Mouse (Mus musculus) heart, postnatal 25 days (tissue): ENCODE data around the gene Ndrg3. TPM values are rescaled to one million over a fixed set of nuclear protein-coding genes. Genes with fewer than 3 reads are reported as not detected.

Experiments
- DNase-seq: peaks from one replicate; pipeline ENCODE4 v3.0.0; 2022; ENCODE audit warnings: low spot score
- intact Hi-C: fragments of 180-260 bp; cut with DNase I; formaldehyde crosslinking; loops from one replicate; pipeline ENCODE4 v1.15.1; 2025
- total RNA-seq, 2 experiments: library from RNA; stranded (reverse); gene quantifications; 2 replicates each; pipeline ENCODE4 v1.2.3; 2021

Gene Ndrg3
- total RNA-seq, 2 experiments from 2014 or later = 19.6 to 20.4 TPM

DNA sequence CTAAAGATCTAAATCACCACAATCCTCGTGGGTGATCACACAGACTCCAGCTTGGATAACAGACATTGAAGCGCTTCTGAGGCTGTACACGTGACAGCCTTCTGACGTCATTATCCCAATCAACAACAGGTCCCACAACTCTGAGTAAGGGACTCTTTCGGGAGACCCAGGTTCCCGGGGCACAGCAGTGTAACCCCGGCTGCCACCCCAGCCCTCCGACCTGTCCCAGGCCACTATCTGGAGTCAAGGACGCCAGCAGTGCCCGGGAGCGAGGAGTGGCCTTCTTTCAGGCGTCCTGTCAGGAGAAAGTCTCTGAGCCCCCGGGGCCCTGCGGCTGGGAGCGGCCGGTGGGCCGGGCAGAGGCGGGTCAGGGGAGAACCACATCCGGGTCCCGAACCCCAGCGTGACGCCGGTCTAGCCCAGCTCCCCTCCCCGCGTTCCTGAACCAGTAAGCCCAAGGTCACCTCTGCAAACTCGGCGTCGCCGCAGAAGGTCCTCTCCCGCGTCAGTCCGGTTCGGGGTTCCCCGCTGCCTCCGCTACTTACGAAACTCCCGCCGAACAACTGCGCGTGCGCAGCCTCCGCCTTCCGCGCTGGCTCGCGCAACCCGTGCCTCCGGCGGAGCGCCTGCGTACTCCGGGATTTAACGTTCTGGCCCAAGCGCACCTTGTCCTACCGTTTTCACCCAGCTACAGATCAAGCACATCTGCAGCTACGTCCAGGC is 14.8 kb upstream of the Ndrg3 start, which contains the start of gene Dsn1:
TSS of gene Dsn1 (minus strand) at position 644 of the 723 bp plus-strand sequence.
- peak; percentile 74 for DNase-seq
- intact Hi-C loops = no loop called here

DNA sequence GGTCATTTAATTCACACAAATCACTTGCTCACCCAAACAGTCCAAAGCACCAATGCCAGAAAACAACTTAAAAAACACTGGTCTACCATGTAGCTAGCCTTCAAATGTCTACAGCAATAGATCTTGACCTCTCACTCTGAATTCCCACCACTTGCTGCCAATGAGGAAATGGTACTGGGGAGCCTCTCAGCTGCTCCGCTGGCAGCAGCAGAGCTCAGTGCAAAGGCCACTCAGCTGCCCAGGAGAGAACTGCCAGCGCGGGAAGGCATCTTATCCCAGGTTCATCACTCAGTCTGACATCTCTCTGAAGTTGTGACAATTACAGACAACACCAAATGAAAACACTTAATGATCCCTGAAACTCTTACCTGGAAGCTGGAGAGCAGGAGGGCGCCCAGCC is 10.5 kb upstream of the Ndrg3 start:
- intact Hi-C loops = no loop called here
- DNase-seq = no peak

DNA sequence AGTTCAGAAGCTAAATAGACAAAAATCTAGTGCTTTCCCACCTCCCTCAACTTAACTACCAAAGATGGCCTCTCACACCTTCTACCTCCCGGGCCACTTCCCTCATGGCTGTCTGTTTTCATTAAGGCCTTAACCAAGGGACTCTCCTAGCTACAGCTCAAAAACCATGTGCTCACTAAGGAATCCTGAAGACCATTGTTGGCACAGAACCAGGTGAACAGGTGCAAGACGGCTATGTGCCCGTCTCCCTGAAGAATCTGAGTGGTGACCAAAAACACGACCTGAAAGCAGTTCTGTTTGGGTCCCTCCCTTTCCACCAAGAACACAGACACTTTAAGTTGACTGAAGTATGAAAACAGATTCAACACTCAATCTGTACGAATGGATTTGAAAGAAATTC is 6.4 kb upstream of the Ndrg3 start:
- no peak for DNase-seq
- intact Hi-C loops = loop anchor here (5.0 kb wide), 1 partner anchor 86 kb away; no protein-coding TSS in a partner anchor

DNA sequence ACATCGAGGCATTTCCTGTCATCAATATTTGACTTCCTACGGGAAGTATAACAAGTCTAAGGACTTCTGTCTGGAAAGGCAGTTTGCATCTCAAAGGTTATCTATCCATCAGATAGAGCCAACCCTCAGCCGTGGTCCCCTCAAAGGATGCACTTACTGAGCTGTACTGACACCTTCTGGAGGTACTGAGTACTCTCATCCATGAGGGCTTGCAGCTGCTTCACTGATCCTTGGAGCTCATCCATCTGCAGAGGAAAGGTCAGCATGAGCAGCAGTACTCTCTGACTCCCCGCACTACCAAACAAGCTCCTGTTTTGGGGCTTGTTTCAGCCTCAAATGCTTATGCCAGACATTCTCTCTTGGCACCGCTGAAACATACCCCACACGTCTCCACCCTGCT is 4.7 kb upstream of the Ndrg3 start:
- no peak for DNase-seq
- intact Hi-C loops = loop anchor here (2.0 to 5.0 kb wide), 2 partner anchors 84 to 124 kb away; no protein-coding TSS in a partner anchor

DNA sequence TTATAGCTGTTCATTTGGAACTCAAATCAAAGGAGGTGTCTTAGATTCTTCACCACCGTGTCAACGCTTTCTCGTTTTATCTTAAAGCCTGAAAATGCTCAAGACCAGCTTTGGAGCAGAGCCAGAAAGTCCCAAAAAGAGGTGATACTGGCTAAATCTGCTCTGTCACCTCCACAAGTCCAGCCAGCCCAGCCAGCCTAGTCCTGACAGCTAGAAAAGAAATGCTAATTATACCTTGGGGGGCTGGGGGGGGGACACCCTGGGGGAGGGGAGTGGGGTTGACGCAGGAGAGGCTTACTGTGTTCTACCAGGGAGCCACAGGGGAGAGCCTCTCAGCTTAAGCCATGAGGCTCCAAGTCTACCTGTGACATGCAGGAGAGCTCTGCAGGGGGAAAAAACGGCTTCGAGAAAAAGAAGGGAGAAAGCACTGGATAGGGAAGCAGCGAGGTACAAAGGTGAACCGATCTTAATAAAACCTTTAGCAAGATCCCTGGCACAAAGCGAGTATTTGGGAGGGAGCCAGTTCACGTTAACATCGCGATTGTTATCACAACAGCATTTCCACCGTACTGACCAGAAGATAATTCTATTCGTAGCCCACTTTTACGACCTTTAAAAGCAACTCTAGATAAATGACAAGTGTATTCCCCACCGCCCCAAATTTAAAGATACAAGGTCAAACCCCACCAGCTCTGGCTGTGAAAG is 977 bp downstream of the Ndrg3 start:
- no peak for DNase-seq
- intact Hi-C loops = no loop called here

DNA sequence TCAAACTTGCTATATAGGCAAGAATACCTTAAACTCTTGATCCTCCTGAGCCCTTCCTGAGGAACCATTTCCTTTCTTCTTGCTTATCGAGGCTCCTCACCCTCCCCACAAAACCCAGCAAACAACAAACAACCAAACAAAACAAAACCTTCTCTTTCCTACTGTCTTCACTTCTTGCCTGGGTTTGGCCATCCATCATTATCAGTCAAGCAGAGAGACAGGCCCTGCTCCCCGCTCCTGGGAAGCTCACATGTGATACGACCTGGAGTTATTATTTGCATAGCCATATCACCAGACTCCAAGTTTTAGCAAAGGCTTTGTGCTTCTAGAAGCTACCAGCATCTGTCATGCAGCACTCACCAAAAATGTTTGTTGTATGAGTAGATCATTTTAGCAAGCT is 4.5 kb downstream of the Ndrg3 start:
- no peak for DNase-seq
- intact Hi-C loops = no loop called here

DNA sequence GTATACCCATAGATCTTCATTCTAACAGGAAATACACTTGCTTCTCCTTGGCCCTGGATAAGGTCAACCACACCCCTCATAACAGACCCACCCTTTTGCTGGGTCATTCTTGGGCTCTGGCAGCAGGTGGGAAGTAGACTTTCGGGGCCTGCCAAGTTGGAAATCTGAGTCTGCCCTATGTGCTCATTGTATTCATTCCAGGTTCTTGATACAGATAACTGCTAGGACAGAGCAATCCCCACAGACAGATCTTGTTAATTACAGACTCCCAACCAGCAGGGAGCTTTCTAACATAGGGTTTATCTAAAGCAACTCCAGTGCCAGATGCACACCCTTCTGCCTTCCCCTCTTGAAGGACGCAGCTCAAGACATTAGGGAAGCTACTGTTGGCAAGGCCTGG is 9.0 kb downstream of the Ndrg3 start:
- intact Hi-C loops = no loop called here
- no peak for DNase-seq

DNA sequence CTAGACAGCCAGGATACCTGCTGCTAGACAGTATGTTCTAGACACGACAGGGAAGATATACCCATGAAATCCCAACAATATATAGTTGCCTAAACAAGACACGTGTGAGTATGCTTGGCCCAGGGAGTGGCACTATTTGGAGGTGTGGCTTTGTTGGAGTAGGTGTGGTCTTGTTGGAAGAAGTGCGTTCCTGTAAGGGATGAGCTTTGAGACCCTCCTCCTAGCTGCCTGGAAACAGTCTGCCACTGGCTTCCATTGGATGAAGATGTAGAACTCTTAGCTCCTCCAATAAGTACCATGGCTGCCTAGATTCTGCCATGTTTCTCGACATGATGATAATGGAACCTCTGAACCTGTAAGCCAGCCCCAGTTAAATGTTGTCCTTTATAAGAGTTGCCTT is 10.6 kb downstream of the Ndrg3 start:
- no peak for DNase-seq
- intact Hi-C loops = no loop called here

DNA sequence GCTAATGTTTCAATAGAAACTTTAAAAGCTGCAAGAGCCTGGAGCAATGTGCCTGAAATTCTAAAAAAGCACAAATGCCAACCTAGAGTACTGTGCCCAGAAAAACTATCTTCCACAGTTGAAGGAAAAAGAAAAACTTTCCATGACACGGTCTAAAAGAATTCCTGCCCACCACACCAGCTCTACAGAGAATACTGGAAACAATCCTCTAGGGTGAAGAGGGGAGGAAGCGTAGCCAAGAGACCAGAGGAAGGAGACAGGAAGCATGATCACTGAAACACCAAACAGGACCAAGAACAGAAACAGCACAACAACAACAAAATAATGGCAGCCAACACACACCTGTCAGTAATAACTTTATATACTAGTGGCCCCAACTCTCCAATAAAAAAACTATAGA is 11.8 kb downstream of the Ndrg3 start:
- DNase-seq = no peak
- intact Hi-C loops = no loop called here

DNA sequence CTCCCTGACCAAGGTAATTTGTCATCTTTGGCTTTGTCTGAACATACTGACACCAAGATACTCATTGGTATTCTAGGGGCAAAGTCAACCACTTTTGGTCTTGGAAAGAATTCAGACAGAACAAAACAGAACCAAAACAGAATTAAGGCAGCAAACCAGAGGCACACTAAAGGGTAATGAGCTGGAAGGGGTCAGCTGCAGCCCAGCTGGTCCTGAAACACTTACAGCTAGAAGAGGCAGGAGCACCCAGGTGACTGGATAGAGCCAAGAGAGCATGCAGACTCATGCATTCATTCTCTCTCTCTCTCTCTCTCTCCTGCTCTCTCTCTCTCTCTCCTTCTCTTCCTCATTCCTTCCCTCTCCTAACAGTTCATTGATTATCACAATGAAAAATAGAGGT is 15.1 kb downstream of the Ndrg3 start:
- intact Hi-C loops = no loop called here
- no peak for DNase-seq

DNA sequence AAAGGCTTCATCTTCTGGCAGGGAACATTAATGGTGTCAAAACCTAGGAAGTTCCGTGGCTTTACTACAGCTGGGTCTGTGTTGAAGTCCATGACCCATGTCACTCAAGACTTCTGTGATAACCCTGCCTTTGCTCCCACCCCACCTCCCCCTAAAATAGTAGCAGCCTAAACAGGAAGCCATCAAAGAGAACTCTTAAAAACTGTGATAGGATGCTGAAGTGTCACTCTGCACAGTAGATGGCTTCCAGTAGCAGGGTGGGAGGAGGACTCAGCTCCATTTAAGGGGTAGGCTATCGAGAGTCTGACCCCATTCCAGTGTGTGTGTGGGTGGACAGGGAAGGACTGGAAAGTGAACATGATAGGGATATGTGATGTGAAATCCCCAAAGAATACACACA is 16.9 kb downstream of the Ndrg3 start:
- intact Hi-C loops = no loop called here

DNA sequence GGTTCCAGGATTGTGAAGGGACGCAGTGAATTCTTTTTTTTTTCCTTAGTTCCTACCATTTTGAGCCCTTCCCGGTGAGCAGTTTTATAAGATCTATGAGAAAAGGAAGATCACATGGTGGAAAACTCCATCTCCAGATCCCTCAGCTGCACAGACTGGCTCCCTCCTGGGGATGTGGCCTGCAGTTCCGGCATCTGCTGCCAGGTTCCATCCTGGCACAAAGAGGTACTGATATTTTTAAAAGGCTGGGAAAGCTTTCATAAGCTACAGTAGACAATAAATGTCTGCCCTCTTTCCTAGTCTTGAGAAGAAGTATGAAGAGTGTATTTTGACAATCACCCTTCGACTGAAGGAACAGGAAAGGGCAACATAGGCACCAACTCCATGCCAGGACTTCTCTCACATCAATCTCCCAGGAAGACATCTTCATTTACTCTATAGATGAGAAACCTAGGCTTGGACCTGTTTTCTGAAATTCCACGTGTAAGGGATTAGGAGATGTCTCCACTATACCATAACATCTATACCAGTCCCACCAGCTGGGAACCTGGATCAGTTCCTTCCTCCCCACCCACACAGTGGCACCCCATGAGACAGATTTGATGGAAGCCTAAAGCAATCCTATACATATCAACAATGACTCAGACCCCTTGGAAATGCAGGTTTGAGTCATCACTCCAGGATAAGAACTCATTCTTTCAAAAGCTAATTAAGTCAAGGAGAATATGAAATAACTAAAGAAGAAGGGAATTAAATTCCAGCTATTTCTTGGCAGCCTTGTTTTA is 18.3 kb downstream of the Ndrg3 start:
- intact Hi-C loops = no loop called here
- DNase-seq = no peak

More for the DNA sequence above, 16.9 kb downstream of the Ndrg3 start:
- DNase-seq = no peak

DNA sequence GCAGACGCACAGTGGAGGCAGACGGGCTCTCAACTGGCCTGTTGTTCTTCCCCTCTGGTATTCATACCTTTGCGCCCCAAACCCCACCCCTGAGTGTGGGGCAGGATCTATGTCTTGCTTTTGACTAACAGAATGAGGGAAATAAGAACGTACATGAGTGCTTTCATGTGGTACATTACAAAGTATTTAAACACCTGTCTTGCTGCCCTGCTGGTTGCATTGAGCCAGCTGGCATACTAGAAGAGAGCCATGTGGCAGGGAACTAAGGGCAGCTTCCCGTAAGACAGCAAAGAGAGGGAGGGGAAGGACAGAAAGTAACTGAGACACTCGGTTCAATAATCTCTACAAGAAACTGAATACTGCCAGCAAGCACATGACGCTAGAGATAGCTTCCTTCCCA is 21.6 kb downstream of the Ndrg3 start:
- intact Hi-C loops = no loop called here
- no peak for DNase-seq

DNA sequence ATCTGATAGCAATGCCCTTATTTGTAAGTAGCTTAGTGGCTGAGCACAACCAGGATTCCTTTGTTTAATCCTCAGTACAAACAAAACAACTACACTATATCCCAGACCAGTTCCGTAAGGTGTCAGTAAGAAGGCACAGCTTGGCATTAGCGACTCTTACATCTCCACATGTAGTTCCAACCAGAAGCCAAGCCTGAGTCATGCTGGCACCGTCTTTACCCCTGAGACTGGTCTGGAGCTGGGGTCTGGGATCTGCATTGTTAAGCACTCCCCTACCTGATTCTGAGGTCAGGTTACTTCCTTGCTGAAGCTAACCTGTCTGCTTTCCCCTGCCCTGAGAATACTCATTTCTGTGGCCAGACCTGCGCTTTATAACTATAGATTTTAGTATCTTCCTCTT is 23.4 kb downstream of the Ndrg3 start:
- intact Hi-C loops = no loop called here
- DNase-seq = no peak

DNA sequence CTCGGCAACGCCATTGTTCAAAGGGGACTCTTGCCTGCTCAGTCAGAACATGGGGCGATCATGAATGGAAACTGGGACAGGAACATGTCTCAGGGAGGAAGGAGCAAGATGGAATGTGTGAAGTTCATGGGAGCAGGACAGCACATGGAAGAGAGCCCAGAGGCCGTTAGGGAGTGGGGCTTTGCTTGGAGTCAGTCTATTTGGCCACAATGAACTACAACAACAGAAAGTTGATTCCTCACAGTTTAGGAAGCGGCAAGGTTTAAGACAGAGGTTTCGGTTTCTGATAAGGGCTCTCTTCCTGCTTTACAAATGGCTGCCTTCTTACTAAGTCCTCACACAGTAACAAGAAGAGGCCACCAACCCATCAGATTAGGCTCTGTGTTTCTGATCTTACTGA is 24.5 kb downstream of the Ndrg3 start:
- intact Hi-C loops = no loop called here
- DNase-seq = no peak

DNA sequence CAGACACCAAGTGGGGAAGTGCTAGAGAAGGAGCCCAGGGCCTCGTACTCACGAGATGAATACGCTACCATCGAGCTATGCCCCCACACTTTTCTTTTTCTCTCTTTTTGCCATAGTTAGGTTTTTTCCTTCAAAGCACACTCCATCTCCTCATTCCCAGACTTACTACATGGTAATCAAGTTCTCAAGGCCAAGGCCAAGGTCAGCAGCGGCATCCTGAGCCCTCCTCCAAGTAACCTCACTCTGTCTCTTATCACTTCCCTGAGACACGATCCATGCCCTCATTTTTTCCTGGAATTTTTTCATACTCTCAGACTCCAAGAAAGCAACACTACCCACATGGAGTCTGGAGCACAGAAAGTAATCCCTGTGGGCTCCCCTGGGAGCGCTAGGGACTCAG is 28.0 kb downstream of the Ndrg3 start:
- no peak for DNase-seq
- intact Hi-C loops = no loop called here

DNA sequence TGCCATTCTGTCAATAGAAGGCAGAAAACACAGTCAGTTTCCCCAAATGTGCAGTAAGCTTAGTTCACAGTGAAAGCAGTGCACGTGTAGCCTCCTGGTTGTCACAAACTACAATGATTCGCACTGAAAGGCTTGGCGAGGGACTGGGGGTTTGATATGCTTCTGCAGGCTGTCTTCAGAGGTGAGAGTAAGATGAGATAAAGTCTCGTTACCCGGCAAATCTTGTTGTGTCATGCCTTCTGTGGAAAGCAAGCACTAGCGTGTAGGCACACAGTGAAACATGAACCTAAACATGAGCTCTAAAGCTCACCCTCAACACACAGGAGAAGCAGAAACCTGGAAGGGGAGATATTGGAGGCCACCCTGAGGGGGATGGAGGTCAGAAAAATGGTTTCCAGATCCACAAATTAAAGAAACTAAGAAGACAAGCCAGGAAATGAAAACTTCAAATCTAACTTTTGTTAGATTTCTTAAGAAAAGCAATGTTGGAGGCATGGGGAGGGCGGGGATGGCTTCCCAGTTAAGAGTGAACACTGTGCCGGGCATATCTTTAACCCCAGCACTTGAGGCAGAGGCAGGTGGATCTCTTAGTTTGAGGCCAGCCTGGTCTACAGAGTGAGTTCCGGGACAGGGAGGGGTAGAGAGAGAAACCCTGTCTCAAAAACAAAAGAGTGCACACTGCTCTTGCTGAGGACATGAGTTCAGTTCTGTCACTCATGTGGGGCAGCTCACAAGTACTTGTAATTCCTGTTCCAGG is 33.2 kb downstream of the Ndrg3 start:
- intact Hi-C loops = no loop called here
- DNase-seq = no peak

DNA sequence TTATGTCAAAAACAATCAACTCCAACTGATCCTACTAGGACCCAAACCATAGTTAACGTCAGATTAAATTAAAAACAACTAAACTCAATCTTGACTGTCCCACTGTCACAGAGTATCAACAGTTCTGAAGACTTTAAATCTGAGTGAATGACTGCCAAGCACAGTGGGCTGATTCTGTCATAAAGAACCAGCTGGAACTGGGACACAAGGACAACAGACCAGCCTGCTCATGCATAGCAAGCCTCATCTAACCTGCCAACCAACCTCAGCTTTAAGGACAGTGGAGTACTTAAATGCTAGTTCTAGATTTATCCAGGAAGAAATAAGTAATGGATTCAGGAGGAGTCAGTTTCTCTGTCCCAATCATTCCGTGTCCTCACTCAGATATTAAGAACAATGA is 34.8 kb downstream of the Ndrg3 start:
- no peak for DNase-seq
- intact Hi-C loops = no loop called here

DNA sequence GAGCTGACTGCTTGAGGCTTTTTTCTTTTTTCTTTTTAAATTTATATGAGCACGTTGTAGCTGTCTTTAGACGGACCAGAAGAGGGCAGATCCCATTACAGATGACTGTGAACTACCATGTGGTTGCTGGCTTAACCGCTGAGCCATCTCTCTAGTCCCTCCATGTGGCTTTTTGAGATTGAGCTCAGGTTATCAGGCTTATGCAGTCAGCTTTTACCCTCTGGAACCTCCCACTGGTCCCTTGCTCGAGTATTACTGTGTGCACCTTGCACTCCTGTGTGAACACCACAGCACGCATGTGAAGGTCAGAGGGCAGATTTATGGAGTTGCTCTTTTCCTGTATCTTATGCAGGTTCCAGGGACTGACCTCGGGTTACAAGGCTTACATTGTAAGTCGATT is 35.5 kb downstream of the Ndrg3 start:
- intact Hi-C loops = no loop called here

DNA sequence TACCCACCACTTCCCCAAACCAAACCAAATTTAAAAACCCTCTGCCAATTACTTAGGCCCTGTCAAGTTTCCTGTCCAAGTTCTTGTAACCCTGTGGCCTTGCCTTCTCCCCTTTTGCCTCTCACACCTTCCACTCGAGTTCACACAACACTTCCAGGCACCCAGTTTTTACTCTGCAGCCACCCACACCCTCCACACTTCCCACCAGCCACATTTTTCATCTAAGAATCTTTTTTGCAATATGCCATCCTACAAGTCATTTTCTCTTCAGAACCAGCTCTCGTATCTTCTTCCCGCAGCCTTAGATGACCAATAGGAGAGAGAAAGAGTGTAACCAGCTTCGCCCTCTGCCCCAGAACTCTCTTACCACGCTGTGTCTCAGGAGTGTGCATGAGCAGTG is 37.4 kb downstream of the Ndrg3 start:
- DNase-seq = no peak
- intact Hi-C loops = no loop called here

More for the DNA sequence above, 35.5 kb downstream of the Ndrg3 start:
- no peak for DNase-seq
